Mouse (Mus musculus) embryonic fibroblast, embryonic 13.5 days (primary cell): Measurements from ENCODE around the gene Ophn1.

ENCODE experiments used
- CTCF ChIP-seq: IDR thresholded peaks from 2 replicates; pipeline ENCODE4 v1.5.1; 2011; ENCODE audit warnings: mild to moderate bottlenecking, control low read depth, low read length, moderate library complexity, borderline replicate concordance; ENCODE audit not compliant: insufficient read depth
- POLR2A ChIP-seq: IDR thresholded peaks from 2 replicates; pipeline ENCODE4 v1.6.1; 2011; ENCODE audit warnings: low read depth, mild to moderate bottlenecking, control low read depth, low read length, moderate library complexity

GRCm38 (mm10) chrX:98880314-98880713 lies 10.5 kb downstream of the Ophn1 start:
- no peak for TF ChIP-seq CTCF
- TF ChIP-seq POLR2A, result no peak
